ENCODE assay signal across 8 mouse cellular contexts in the genomic region with DNA sequence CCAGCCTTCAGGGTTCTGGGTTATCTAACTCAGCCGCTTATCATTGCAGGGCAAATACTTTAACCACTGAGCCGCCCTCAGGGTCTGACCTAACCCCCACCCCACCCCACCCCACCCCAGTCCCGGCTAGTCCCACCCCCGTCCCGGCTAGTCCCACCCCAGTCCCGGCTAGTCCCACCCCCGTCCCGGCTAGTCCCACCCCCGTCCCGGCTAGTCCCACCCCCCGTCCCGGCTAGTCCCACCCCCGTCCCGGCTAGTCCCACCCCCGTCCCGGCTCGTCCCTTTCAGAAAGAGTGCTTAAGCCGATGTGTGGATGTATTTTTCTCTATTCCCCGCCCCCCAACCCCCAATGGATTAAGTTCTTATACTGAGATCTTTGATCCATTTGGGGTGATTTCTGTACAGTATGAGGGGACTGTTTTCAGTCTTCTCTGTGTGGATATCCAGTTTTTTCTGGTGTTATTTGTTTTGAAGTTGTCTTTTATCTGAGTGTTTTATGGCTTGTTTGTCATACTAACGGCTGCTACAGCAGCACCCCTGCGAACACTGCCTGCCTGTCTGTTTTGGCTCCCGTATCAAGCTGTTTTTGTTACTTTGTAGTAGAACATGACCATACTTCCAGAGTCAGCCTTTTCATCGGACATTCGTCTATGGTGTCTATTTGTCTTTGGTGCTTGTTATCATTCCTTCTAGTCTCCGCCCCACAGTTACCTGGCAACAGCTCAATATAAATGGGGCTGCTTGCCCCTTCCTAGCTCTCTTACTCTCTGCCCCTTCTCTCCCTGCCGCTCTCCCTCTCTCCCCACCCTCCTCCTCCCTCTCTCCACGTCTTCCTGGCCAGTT. TPM values are rescaled to one million over a fixed set of nuclear protein-coding genes. Genes with fewer than 3 reads are reported as not detected.
A peak's percentile ranks its signal among the peaks of the same experiment; 100 is the strongest.
DNase-seq lines count a peak whose midpoint lies in the region; ATAC-seq lines count a peak whose summit lies in the region.

No protein-coding gene starts in this region.

- WGBS in hindbrain, embryonic 13.5 days = 3% methylated on average over 27 of the region's 27 CpGs
- WGBS in liver, embryonic 13.5 days (ENCODE audit: insufficient replicate concordance) = 2% methylated on average over 27 of the region's 27 CpGs

- H3K4me1 ChIP-seq in hindbrain, embryonic 13.5 days (replicated peaks) = peaks cover 12% of the 10 kb centered on the region
- H3K4me1 ChIP-seq in liver, embryonic 13.5 days (replicated peaks) = peaks cover 49% of the 10 kb centered on the region

- H3K27ac ChIP-seq in hindbrain, embryonic 13.5 days = no peak overlapping the region
- peak overlapping the region; percentile 85 for H3K27ac ChIP-seq in liver, embryonic 13.5 days

- H3K27me3 ChIP-seq in hindbrain, embryonic 13.5 days = peaks cover 5% of the 10 kb centered on the region
- H3K27me3 ChIP-seq in liver, embryonic 13.5 days = no peaks in the 10 kb centered on the region

- H3K36me3 ChIP-seq in hindbrain, embryonic 13.5 days = no peaks in the 10 kb centered on the region
- H3K36me3 ChIP-seq in liver, embryonic 13.5 days = no peaks in the 10 kb centered on the region

- peak overlapping the region; percentile 25 for H3K4me3 ChIP-seq in hindbrain, embryonic 13.5 days
- H3K4me3 ChIP-seq in liver, embryonic 13.5 days (replicated peaks) = peak overlapping the region; percentile 59

- no peak for ATAC-seq in hindbrain, embryonic 13.5 days (ENCODE audit: low FRiP score)
- ATAC-seq in liver, embryonic 13.5 days (ENCODE audit: low read depth) = peak; percentile 98

- peak overlapping the region; percentile 29; the same call in 1 of the 2 replicates for H3K9ac ChIP-seq in hindbrain, embryonic 13.5 days
- H3K9ac ChIP-seq in liver, embryonic 13.5 days = peak overlapping the region; percentile 70

- H3K9me3 ChIP-seq in hindbrain, embryonic 13.5 days = no peaks in the 10 kb centered on the region
- no peaks in the 10 kb centered on the region for H3K9me3 ChIP-seq in liver, embryonic 13.5 days (replicated peaks)

- H3K4me2 ChIP-seq in hindbrain, embryonic 13.5 days = peak overlapping the region; percentile 52
- H3K4me2 ChIP-seq in liver, embryonic 13.5 days = peak overlapping the region; percentile 85

- DNase-seq in ovary, postnatal 36 days (ENCODE audit: low spot score) = peak; percentile 37
- no peak for DNase-seq in ovary, postnatal 10 days (ENCODE audit: low spot score)
- DNase-seq in embryo, embryonic 11 days = peak; percentile 67
- peak; percentile 87 for DNase-seq in liver, embryonic 13.5 days
- DNase-seq in retina, postnatal 1 day = peak; percentile 61
- DNase-seq in left cerebral cortex, adult 8-10 months (ENCODE audit: low spot score in 2 of 2) = no peak
- DNase-seq in frontal cortex, postnatal 14 days (ENCODE audit: low spot score in 2 of 2) = no peak

RNA-seq across cellular contexts. Expression of a gene that starts 14.2 kb away (rescaled TPM):
- polyA plus RNA-seq in hindbrain, embryonic 13.5 days (2015; fragmentation: Nextera tagmentation; extraction: Ambion mirVana) = 25.7 and 26.2 TPM in 2 replicates
- polyA plus RNA-seq in liver, embryonic 13.5 days (2015; fragmentation: Nextera tagmentation; extraction: Ambion mirVana) = 0.34 and 0.51 TPM in 2 replicates
- total RNA-seq in left cerebral cortex, adult 8-10 months (2022) = 10 to 100 TPM; 60.5 to 73.8 (median 69.8) TPM

RNA-seq across cellular contexts. Expression of a gene that starts 18.2 kb away (rescaled TPM):
- 0.13 and 0.17 TPM in 2 replicates for polyA plus RNA-seq in hindbrain, embryonic 13.5 days (2015; fragmentation: Nextera tagmentation; extraction: Ambion mirVana)
- polyA plus RNA-seq in liver, embryonic 13.5 days (2015; fragmentation: Nextera tagmentation; extraction: Ambion mirVana) = 1.1 and 1.3 TPM in 2 replicates
- 10 to 100 TPM; 12.4 to 15.1 (median 14.4) TPM for total RNA-seq in left cerebral cortex, adult 8-10 months (2022)

RNA-seq across cellular contexts. Expression of a gene that starts 59.6 kb away (rescaled TPM):
- 1.4 and 2.1 TPM in 2 replicates for polyA plus RNA-seq in hindbrain, embryonic 13.5 days (2015; fragmentation: Nextera tagmentation; extraction: Ambion mirVana)
- polyA plus RNA-seq in liver, embryonic 13.5 days (2015; fragmentation: Nextera tagmentation; extraction: Ambion mirVana) = 8.2 and 11.8 TPM in 2 replicates
- 1 to 10 TPM; 1.7 to 5.8 (median 4.5) TPM for total RNA-seq in left cerebral cortex, adult 8-10 months (2022)

Comparison
In these comparisons a context has a peak if more than half of its experiments do, and no peak if none do; other contexts are left out.
1. DNase-seq: peak in ovary, postnatal 36 days (single experiment), embryo, embryonic 11 days (single experiment), liver, embryonic 13.5 days (single experiment) and retina, postnatal 1 day (single experiment); none in ovary, postnatal 10 days (single experiment), left cerebral cortex, adult 8-10 months (0 of 2) and frontal cortex, postnatal 14 days (0 of 2).
2. RNA of a gene that starts 14.2 kb away (polyA plus RNA-seq): 25.7 to 26.2 TPM in hindbrain, embryonic 13.5 days; 0.34 to 0.51 TPM in liver, embryonic 13.5 days; every median in the first group is over 10 times any median in the second.